Mouse (Mus musculus) erythroblast, adult 5-6 weeks (primary cell): ENCODE results near the gene Zfp131. TPM values are rescaled to one million over a fixed set of nuclear protein-coding genes. Genes with fewer than 3 reads are reported as not detected.
A peak's percentile ranks its signal among the peaks of the same experiment; 100 is the strongest.
"Not testable (repeated sequence)": the region's sequence is repeated elsewhere in the genome, so short reads cannot be mapped to it uniquely, and the experiment has no call there.

Source experiments
- ATAC-seq: replicated peaks from 2 replicates; pipeline ENCODE4 v1.8.0; 2016; ENCODE audit warnings: moderate number of reproducible peaks, mild to moderate bottlenecking, moderate TSS enrichment, inconsistent platforms; ENCODE audit not compliant: poor library complexity, low FRiP score, severe bottlenecking
- total RNA-seq, 2 experiments: library from RNA; stranded (forward) in 1 of 2; stranded (reverse) in 1 of 2; fragments of 150-400 nt in 1 of 2; fragments of 200-764, 138-1000 nt in 1 of 2; gene quantifications; 2 replicates each; pipeline versions ENCODE4 v1.2.3 to v1.2.4; 2015 to 2017; ENCODE audit warnings: low replicate concordance in 2 of 2

The Zfp131 gene
- total RNA-seq (2015; ENCODE audit: low replicate concordance) (25.6 and 32.8 TPM in 2 replicates), total RNA-seq (2017; ENCODE audit: low replicate concordance) (16.3 and 28.3 TPM in 2 replicates)

- ATAC-seq, result peak; percentile 96
These were observed at the start of gene Zfp131 for GRCm38 (mm10) chr13:119790761-119791579. Gene Zfp131 (minus strand): TSS chr13:119790889.

DNA sequence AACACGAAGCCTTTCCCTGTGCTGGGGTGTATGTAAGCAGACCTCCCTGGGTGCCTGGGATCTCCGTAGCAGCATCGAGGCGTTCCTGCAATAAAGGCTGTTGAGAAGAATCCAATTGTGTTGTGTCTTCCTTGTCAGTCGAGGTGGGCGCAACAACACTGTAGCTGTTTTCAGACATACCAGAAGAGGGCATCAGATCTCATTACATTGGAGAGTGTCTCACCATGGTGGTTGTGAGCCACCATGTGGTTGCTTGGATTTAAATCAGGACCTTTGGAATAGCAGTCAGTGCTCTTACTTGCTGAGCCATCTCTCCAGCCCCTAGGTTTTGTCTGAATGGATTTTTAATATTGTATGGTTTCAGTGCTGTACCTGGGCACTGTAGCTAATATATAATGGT is 49.3 kb upstream of the Zfp131 start:
- not testable (repeated sequence) for ATAC-seq

DNA sequence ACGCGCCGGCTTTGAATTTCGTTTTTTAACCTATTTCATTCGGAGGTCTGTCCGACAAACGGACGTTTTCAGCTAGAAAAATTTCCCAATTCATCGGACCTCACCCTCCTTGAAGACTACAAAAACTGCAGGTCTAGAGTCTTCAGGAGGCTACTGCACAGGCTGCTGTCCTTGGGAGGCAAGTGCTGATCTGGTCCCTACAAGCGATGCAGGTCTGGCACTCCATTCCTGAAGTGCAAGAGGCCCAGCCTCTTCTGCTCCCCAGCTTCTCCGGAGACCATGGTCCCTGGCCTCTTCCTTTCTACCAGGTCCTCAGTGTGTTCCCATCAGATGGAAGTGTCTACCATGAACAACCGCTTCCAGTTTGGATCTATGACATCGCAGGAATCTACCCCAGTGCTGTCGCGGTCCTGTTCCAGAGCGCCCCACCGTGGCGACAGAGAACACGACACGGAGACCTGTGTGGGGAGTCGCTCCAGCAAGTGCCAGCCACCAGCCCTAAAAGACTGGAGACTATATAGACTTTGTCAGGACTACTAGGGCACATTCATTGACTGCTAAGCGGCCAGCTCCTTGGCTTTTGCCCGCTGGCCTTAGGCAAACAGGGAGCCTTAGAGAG is 47.1 kb upstream of the Zfp131 start:
- not testable (repeated sequence) for ATAC-seq

DNA sequence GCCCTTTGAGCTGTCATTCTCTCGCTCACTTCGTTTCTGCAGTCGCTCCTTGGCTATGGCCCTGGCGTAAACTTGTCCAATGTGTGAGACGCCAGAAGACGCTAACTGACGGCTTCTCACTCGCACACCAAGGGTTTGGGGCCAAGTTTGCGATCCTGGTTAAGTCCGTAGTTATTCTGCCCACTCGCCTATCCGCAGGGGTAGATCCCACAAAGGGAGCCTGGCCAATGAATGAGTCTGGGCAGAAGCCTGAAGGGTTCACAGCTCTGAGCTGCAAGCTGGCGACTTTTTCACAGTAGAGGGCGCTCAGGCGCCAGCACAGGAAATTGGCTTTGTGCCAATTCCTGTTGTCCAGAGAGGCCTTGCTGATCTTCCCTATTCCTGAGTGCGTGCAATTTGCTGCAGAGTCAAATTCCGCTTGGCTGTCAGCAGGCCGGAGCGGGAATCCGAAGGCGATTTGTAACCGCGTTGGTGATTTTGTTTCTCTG is 45.7 kb upstream of the Zfp131 start:
- ATAC-seq, result not testable (repeated sequence)

DNA sequence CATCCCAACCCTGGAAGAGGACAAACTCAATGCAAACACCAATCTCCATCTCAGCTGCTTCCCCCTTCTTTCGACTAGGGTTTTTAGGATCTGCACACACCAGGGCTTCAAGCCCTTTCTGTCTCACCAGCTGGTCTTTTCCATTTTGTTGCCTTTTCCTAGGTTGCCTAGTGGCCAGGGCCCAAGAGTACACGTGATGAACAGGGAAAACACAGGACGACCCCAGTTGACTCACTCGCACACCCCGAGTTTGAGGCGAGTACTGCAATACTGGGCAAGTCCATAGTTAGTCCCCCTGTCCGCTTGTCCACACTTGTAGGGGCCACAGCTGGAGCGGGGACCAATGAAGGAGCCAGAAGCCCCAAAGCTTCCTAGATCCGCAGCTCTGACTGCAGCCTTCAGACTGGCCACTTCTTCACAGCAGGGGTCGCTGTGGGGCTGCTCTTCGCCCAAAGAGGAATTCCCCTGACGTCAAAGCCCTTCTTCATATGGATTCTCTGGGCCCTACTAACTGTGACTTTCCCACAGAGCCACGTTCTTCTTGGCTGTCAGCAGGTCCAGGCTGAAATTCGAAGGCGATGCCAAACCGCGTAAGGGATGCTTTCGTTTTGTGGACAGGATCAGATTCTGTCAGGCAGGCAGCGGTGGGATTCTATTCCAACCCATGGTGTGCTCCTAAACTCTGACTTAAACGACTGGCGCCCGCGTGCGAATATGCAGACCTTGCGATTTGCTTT is 44.8 kb upstream of the Zfp131 start, which contains the start of gene D13Ertd608e:
D13Ertd608e (plus strand) TSS at position 687 of the 737 bp plus-strand sequence.
- peak; percentile 55; the same call in 1 of the 2 replicates for ATAC-seq

DNA sequence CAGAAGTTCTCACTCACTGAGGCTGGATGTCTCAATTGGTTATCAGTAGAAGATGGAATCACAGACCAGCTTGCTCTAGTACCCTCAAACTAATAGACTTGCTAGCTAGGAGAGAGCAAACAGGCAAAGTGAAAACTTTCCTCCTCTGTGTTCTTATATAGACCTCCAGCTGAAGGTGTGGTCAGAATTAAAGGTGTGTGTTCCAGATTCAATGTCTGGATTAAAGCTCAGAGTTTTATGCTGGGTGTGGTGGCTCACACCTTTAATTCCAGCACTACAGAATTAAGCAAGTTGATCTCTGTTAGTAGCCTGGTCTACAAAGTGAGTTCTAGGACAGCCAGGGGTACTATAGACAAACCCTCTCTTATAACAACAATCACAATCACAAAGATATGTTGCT is 39.4 kb upstream of the Zfp131 start, which contains the start of gene AF067063:
AF067063 (minus strand) TSS at position 101 of the 400 bp plus-strand sequence.
- not testable (repeated sequence) for ATAC-seq

DNA sequence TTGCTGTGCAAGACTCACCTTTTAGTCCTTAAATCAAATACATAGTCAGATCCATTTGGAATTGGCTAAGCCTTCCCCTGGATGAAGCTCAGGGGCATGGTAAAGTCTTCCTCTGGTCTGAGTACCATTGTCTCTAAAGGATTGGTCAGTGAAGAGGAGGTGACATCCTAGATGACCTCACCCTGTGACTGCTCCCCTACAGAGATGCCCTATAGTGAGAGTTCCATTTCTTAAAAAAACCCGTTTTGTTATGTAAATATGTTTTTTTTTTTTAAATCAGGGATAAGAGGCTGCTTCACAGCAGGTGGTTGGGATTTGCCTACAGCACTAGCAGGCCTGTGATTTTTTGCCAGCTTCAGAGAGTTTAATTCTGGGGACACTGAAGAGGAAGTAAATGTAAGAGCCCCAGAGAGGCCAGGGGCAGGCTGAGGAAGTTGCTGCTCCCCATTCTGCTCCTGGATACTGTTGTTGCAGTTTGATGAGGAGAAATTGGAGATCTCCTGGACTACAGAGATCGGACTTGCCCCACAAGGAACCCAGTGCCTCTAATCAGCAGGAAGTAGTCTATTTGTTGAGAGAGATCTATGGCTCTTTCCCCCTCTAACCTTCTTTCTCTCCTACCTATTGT is 27.0 kb upstream of the Zfp131 start:
- no peak for ATAC-seq

GRCm38 (mm10) chr13:119816798-119817197 is 26.1 kb upstream of the Zfp131 start:
- no peak for ATAC-seq

GRCm38 (mm10) chr13:119810031-119810430 is 19.3 kb upstream of the Zfp131 start:
- ATAC-seq, result no peak

- no peak for ATAC-seq
These were observed 18.2 kb upstream of the Zfp131 start for GRCm38 (mm10) chr13:119808937-119809336.

GRCm38 (mm10) chr13:119797656-119798055 is 7.0 kb upstream of the Zfp131 start:
- no peak for ATAC-seq

DNA sequence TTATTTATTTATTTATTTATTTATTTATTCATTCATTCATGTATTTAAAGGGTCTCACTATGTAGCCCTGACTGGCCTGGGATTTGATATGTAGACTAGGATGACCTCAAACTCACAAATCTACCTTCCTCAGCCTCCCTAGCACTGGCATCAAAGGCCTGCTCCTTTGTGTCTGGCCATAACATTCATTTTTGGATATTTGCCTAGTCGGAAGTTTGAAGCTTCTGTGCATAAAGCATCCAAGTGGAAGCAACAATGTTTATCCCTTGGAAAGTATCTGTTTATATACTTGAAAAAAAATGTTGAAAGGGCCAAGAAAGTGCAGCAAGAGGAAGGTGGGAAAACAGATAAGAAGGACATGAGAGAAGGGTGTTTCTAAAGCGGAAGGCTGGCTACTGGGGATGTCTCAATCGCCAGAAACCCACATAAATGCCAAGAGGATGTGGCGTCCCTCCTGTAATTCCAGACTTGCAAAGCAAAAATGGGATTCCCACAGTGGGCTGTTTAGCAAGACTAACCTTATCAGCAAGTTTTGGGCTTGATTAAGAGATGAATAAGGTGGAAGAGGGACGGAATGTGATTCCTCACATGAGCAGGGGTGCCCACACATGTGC is 2.2 kb upstream of the Zfp131 start:
- no peak for ATAC-seq

DNA sequence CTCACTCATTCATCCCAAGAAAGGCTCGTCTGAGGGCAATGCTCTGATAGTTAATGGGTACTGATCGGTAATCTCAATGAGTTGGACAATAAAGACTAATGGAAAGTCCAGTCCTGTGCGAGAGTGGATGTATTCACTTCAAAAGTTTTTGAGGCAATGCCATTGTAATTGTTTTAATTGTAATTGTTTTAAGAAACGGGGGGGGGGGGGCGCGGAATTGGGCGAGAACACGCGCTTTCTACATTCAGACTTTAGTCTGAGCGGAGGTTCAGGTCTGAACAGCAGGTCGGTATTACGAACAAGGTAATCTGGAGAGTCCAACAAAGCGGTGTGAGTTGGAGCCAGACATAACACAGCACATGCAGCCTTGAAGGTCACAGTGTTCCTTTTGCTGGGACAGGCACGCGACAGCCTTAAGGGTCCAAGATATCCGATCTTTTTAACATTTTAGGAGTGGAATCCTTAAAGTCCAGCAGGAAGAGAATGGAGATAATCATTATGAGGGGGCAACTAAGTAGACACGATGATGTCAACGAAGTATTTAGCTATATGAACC is 969 bp upstream of the Zfp131 start:
- no peak for ATAC-seq

- ATAC-seq, result peak; percentile 39
These were observed 605 bp downstream of the Zfp131 start for GRCm38 (mm10) chr13:119789851-119790717.

DNA sequence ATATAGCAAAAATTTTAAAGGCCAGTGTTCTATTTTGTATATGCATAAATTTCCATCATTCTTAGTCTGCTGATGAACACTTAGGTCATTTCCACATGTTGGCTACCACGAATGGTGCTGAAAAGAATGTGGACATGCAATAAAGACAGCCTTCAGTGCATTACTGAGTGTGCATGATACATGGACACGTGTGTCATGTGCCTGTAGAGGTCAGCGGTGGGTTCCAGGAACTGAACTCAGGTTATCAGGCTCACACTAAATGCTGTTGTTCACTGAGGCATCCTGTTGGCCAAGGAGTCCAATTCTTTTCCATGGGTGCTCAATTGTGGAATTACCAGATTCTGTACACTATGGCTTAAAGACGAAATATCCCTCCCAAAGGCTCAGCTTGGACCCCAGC is 7.1 kb downstream of the Zfp131 start:
- ATAC-seq, result no peak

GRCm38 (mm10) chr13:119768541-119768940 is 22.1 kb downstream of the Zfp131 start:
- ATAC-seq, result no peak

DNA sequence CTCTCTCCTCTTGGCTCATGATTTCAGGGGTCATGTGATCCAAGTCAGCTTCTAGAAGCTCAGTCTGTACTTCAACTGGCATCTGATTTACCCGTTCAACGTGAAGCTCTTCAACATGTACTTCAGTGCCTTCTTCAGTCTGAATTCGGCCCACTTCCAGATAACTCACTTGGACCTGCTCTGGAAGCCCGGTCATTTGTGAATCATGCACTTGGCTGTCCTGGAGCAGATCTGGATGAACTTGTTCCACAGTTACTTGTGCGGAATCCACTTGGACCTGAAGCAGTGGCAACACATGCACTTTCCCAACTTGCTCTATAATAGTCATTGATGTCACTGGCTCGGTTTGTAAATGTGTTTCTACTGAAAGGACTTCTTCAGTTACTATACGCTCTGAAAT is 24.2 kb downstream of the Zfp131 start:
- no peak for ATAC-seq

- ATAC-seq, result no peak
These were observed 33.9 kb downstream of the Zfp131 start for GRCm38 (mm10) chr13:119756831-119757230.
